Mouse (Mus musculus): Measurements from ENCODE around the gene Zdhhc11. TPM values are rescaled to one million over a fixed set of nuclear protein-coding genes. Genes with fewer than 3 reads are reported as not detected.
"Not testable (repeated sequence)": the region's sequence is repeated elsewhere in the genome, so short reads cannot be mapped to it uniquely, and the experiment has no call there.

Zdhhc11 gene
- polyA plus RNA-seq, 1 experiment from 2014 or later = not detected

GRCm38 (mm10) chr13:74008948-74009718 is 45.5 kb downstream of the Zdhhc11 start, which contains the start of gene Tppp:
Gene Tppp (plus strand): TSS chr13:74009407.
- H3K4me3 ChIP-seq (replicated peaks) = peak within 1 kb of the TSS; percentile 54
- peaks cover 49% of the 10 kb centered on the region for H3K27me3 ChIP-seq
- under 1% methylated on average over 56 of the region's 56 CpGs for WGBS
- no peaks in the 10 kb centered on the region for H3K9me3 ChIP-seq
- H3K9ac ChIP-seq = peak within 1 kb of the TSS; percentile 54
- H3K4me2 ChIP-seq = peak within 1 kb of the TSS; percentile 94
- peaks cover 15% of the 10 kb centered on the region for H3K4me1 ChIP-seq
- H3K27ac ChIP-seq = peak within 1 kb of the TSS; percentile 57
- ATAC-seq (ENCODE audit: low FRiP score) = peak; percentile 93
- no peaks in the 10 kb centered on the region for H3K36me3 ChIP-seq (replicated peaks)

DNA sequence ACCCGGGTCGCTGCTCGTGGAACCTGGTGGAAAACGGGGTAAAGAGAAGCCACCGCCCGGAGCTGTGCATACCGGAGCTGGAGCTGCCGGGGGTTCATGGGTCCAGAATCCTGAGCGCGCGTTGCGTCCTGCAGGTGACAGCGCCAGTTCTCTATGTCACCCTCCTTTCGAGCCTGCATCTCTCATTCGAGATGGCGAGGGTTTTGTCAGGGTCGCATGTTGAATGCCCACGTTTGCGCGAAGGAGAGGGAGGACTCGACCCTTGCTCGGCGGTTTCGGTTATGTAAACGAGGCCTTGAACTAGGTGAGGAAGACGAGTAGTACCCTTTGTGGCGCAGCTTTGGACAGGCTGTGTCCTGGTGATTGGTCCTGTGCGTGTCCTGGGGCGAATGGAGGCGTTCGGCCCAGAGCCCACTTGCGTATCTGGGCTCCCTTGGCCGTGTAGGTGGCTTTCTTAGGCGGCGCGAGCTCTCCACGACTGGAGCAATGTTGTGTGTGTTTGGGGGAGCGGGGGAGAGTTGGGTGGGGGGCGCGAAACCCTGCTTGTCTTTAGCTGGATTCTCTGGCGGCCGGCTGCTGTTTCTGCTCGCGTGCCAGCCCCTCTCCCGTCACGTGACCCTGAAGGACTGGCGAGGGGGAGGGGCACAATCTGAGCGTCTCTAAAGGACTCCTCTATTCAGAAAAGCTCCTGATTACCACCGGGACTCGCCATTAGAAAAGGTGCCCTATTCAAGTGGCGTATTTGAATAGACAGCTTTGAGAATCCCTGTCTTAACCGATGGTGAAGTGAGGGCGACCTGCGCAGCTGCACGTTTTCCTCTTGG is 46.4 kb downstream of the Zdhhc11 start:
- ATAC-seq (ENCODE audit: low FRiP score) = peak; percentile 73
- peak overlapping the region; percentile 94 for H3K4me2 ChIP-seq
- 1% methylated on average over 55 of the region's 55 CpGs for WGBS
- peaks cover 15% of the 10 kb centered on the region for H3K4me1 ChIP-seq
- H3K36me3 ChIP-seq (replicated peaks) = no peaks in the 10 kb centered on the region
- peak overlapping the region; percentile 57 for H3K27ac ChIP-seq
- peak overlapping the region; percentile 54 for H3K4me3 ChIP-seq (replicated peaks)
- H3K9ac ChIP-seq = peak overlapping the region; percentile 54
- peaks cover 49% of the 10 kb centered on the region for H3K27me3 ChIP-seq
- H3K9me3 ChIP-seq = no peaks in the 10 kb centered on the region

GRCm38 (mm10) chr13:74010678-74011077 is 47.0 kb downstream of the Zdhhc11 start:
- H3K4me2 ChIP-seq = peak overlapping the region; percentile 94
- peaks cover 15% of the 10 kb centered on the region for H3K4me1 ChIP-seq
- 0 out of 2 replicates have a peak overlapping the region, but pooled peaks have one; percentile 4 for H3K27ac ChIP-seq
- H3K9me3 ChIP-seq = no peaks in the 10 kb centered on the region
- peak overlapping the region; percentile 54 for H3K4me3 ChIP-seq (replicated peaks)
- peaks cover 48% of the 10 kb centered on the region for H3K27me3 ChIP-seq
- peak; percentile 5; the same call in 1 of the 2 replicates for ATAC-seq (ENCODE audit: low FRiP score)
- no peaks in the 10 kb centered on the region for H3K36me3 ChIP-seq (replicated peaks)
- peak overlapping the region; percentile 54 for H3K9ac ChIP-seq
- WGBS = 16% methylated on average over 3 of the region's 3 CpGs

DNA sequence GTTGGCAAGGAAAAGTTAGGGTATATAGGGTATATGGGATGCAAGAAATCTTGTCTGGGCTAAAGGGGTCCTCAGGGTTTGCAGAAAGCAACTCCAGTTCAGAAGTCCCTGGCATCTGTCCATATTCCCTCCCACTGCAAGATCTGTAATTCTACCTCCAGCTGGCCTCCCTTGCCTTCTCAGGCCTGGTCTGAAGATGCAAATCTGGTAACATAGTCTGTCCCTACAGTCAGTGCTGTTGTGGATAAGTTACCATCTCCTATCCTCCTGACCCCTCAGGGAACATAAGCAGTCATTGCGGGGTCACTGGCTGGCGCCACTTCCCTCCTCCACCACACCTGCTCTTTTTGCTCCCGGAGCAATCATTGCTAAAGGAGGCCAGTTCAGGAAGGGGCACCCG is 52.3 kb downstream of the Zdhhc11 start:
- Histone ChIP-seq H3K4me2 (no peak overlapping the region), H3K27ac (no peak overlapping the region), H3K27me3 (peaks cover 12% of the 10 kb centered on the region), H3K4me1 (peaks cover under 1% of the 10 kb centered on the region; the same call in 1 of the 2 replicates), H3K9ac (no peak overlapping the region), H3K4me3 (replicated peaks) (no peak overlapping the region), H3K9me3 (no peaks in the 10 kb centered on the region), H3K36me3 (replicated peaks) (no peaks in the 10 kb centered on the region)
- no peak for ATAC-seq (ENCODE audit: low FRiP score)
- WGBS = 86% methylated on average over 4 of the region's 4 CpGs

DNA sequence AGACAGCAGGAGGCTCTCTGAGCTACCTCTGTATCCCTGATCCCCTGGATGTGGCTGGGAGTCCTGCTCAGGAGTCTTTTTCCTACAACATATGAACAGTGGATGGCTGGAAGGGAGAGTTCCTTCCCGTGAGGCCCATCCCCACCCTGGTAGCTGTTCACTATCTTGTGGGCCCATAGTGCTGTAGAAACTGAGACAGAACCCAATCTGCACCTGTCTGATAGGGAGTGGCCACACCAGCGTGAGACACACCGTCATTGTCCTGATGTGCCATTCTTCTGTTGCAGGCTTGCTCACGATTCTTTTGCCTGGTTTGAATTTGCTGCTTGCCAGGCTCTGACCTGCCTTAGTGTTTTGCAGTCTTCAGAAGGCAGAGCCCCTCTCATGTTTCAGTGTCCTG is 53.8 kb downstream of the Zdhhc11 start:
- Histone ChIP-seq H3K4me2 (no peak overlapping the region), H3K4me1 (no peaks in the 10 kb centered on the region), H3K4me3 (replicated peaks) (no peak overlapping the region), H3K27ac (no peak overlapping the region), H3K9ac (no peak overlapping the region), H3K36me3 (replicated peaks) (no peaks in the 10 kb centered on the region), H3K27me3 (no peaks in the 10 kb centered on the region), H3K9me3 (no peaks in the 10 kb centered on the region)
- no peak for ATAC-seq (ENCODE audit: low FRiP score)
- 75% methylated on average over 4 of the region's 4 CpGs for WGBS

GRCm38 (mm10) chr13:74019006-74019405 is 55.4 kb downstream of the Zdhhc11 start:
- not testable (repeated sequence) for H3K4me2 ChIP-seq; H3K27ac ChIP-seq; H3K36me3 ChIP-seq (replicated peaks); H3K4me3 ChIP-seq (replicated peaks); H3K9me3 ChIP-seq; H3K9ac ChIP-seq; H3K4me1 ChIP-seq; ATAC-seq (ENCODE audit: low FRiP score); H3K27me3 ChIP-seq
- WGBS = 90% methylated on average over 8 of the region's 8 CpGs

DNA sequence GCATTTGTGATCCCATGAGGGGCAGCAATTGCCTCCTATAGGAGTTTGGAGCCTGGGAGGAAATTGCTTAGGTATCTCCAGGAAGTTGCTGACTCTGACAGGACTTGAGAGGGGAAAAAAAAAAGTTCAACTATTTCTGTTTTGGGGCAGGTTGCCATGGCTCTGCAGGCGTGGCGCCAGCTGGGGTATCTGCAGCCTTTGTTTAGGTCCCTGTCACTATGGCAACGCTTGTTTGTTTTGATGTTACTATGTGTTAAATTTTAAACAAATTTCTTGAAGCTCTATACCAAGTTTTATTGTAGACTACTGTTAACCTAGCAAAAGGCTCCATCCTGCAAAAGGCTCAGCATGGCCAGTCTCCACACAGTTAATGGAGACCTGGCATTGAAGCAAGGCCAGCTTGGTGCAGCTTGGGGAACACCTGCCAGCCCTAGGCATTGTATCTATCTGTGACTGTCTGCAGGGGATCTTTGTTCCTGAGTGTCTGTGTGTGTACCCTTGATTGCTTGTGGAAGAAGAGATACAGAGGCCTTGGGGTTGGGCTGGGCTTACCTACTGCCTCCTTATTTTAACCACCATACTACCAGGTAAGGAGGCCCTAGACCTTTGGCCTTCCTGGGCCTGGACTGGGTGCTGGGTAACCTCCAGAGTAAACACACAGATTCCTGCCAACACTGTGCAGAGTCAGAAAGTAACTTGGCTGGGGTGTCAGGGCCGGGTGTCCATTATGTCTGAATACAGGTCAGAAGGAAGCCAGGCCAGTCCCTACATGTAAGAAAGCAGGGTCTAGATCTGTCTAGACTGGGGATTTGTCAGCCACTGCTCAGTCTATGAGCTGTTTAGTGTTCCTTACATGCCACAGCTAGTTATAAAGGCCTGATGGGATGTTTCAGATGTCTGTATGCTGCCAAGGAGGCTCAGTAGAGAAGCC is 61.8 kb downstream of the Zdhhc11 start:
- 0 out of 2 replicates have a peak, but pooled peaks have one; percentile 14 for ATAC-seq (ENCODE audit: low FRiP score)
- 74% methylated on average over 4 of the region's 4 CpGs for WGBS
- H3K27me3 ChIP-seq = no peaks in the 10 kb centered on the region

GRCm38 (mm10) chr13:74026215-74026614 is 62.6 kb downstream of the Zdhhc11 start:
- WGBS = 22% methylated on average over 2 of the region's 2 CpGs
- H3K9me3 ChIP-seq = no peaks in the 10 kb centered on the region
- peak; percentile 55; the same call in 1 of the 2 replicates for ATAC-seq (ENCODE audit: low FRiP score)

More for the DNA sequence above, 61.8 kb downstream of the Zdhhc11 start:
- H3K4me1 ChIP-seq = peaks cover 5% of the 10 kb centered on the region; the same call in 1 of the 2 replicates
- no peaks in the 10 kb centered on the region for H3K9me3 ChIP-seq
- no peak overlapping the region for H3K27ac ChIP-seq
- no peak overlapping the region for H3K4me2 ChIP-seq
- H3K4me3 ChIP-seq (replicated peaks) = no peak overlapping the region
- H3K9ac ChIP-seq = no peak overlapping the region
- H3K36me3 ChIP-seq (replicated peaks) = no peaks in the 10 kb centered on the region

GRCm38 (mm10) chr13:74028116-74028515 is 64.5 kb downstream of the Zdhhc11 start:
- no peak overlapping the region for H3K9ac ChIP-seq
- H3K36me3 ChIP-seq (replicated peaks) = peaks cover 15% of the 10 kb centered on the region
- no peak for ATAC-seq (ENCODE audit: low FRiP score)
- no peak overlapping the region for H3K27ac ChIP-seq
- no peaks in the 10 kb centered on the region for H3K9me3 ChIP-seq
- H3K4me3 ChIP-seq (replicated peaks) = no peak overlapping the region
- no peak overlapping the region for H3K4me2 ChIP-seq
- 80% methylated on average over 2 of the region's 2 CpGs for WGBS
- H3K4me1 ChIP-seq = peaks cover 5% of the 10 kb centered on the region; the same call in 1 of the 2 replicates
- H3K27me3 ChIP-seq = no peaks in the 10 kb centered on the region

More at GRCm38 (mm10) chr13:74026215-74026614, 62.6 kb downstream of the Zdhhc11 start:
- no peaks in the 10 kb centered on the region for H3K27me3 ChIP-seq
- H3K4me2 ChIP-seq = no peak overlapping the region
- no peaks in the 10 kb centered on the region for H3K36me3 ChIP-seq (replicated peaks)
- H3K4me1 ChIP-seq = peaks cover 5% of the 10 kb centered on the region; the same call in 1 of the 2 replicates
- no peak overlapping the region for H3K9ac ChIP-seq
- no peak overlapping the region for H3K4me3 ChIP-seq (replicated peaks)
- no peak overlapping the region for H3K27ac ChIP-seq

DNA sequence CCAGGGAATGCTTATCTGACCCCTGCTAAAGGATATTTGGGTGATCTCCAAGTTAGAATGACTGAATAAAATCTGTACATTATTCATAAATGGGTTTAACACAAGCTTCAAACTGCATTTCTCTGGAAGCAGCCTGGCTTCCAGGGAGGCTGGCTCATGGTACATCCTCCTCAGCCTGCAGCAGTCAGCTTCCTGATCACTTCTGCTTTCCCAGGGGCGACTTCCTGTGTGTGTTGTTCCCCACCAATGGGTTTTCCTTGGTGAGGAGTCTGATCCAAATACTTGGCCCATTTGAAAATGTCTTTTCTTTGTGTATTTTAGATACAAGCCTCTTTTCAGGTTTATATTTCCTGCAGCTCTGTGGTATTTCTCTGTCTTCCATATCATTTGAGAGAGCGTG is 65.4 kb downstream of the Zdhhc11 start:
- 86% methylated on average over 2 of the region's 2 CpGs for WGBS
- no peaks in the 10 kb centered on the region for H3K27me3 ChIP-seq
- H3K27ac ChIP-seq = no peak overlapping the region
- H3K4me3 ChIP-seq (replicated peaks) = no peak overlapping the region
- H3K4me1 ChIP-seq = peaks cover 5% of the 10 kb centered on the region; the same call in 1 of the 2 replicates
- ATAC-seq (ENCODE audit: low FRiP score) = no peak
- no peaks in the 10 kb centered on the region for H3K9me3 ChIP-seq
- H3K9ac ChIP-seq = no peak overlapping the region
- peaks cover 17% of the 10 kb centered on the region for H3K36me3 ChIP-seq (replicated peaks)
- H3K4me2 ChIP-seq = no peak overlapping the region

GRCm38 (mm10) chr13:74030691-74031090 is 67.0 kb downstream of the Zdhhc11 start:
- Histone ChIP-seq H3K4me2 (no peak overlapping the region), H3K4me3 (replicated peaks) (no peak overlapping the region), H3K9me3 (no peaks in the 10 kb centered on the region), H3K27me3 (no peaks in the 10 kb centered on the region), H3K9ac (no peak overlapping the region), H3K36me3 (replicated peaks) (peaks cover 17% of the 10 kb centered on the region), H3K27ac (no peak overlapping the region), H3K4me1 (no peaks in the 10 kb centered on the region)
- WGBS = 88% methylated on average over 7 of the region's 7 CpGs
- ATAC-seq (ENCODE audit: low FRiP score) = no peak

All from forebrain, embryonic 12.5 days (tissue).